Mouse (Mus musculus) hindbrain, embryonic 15.5 days (tissue): ENCODE results near the gene Ing1. TPM values are rescaled to one million over a fixed set of nuclear protein-coding genes. Genes with fewer than 3 reads are reported as not detected.
"Not testable (repeated sequence)": the region's sequence is repeated elsewhere in the genome, so short reads cannot be mapped to it uniquely, and the experiment has no call there.

Experiments
- ATAC-seq: fragments of 200-750 bp; cut with Nextera tagmentation; 2 replicates; pipeline ENCODE4 v1.8.0; 2017; ENCODE audit warnings: low read depth, moderate number of reproducible peaks, moderate TSS enrichment; ENCODE audit not compliant: low FRiP score
- H3K27ac ChIP-seq: fragments of 300-500 bp; sonication (generic); replicated peaks from 2 replicates; pipeline ENCODE4 v1.5.1; 2015; ENCODE audit warnings: mild to moderate bottlenecking, inconsistent platforms
- H3K27me3 ChIP-seq: fragments of 300-500 bp; sonication (generic); 2 replicates; pipeline ENCODE4 v1.6.1; 2015; ENCODE audit warnings: control low read depth, inconsistent platforms
- H3K36me3 ChIP-seq: fragments of 300-500 bp; sonication (generic); 2 replicates; pipeline ENCODE4 v1.6.1; 2015; ENCODE audit warnings: control low read depth, inconsistent platforms
- H3K4me1 ChIP-seq: fragments of 300-500 bp; sonication (generic); replicated peaks from 2 replicates; pipeline ENCODE4 v1.6.1; 2015; ENCODE audit warnings: control low read depth, inconsistent platforms
- H3K4me2 ChIP-seq: fragments of 300-500 bp; sonication (generic); 2 replicates; pipeline ENCODE4 v1.6.1; 2015; ENCODE audit warnings: moderate library complexity, mild to moderate bottlenecking, inconsistent platforms
- H3K4me3 ChIP-seq: fragments of 300-500 bp; sonication (generic); 2 replicates; pipeline ENCODE4 v1.5.1; 2015; ENCODE audit warnings: mild to moderate bottlenecking, inconsistent platforms
- H3K9ac ChIP-seq: fragments of 300-500 bp; sonication (generic); 2 replicates; pipeline ENCODE4 v1.6.1; 2015; ENCODE audit warnings: inconsistent platforms
- H3K9me3 ChIP-seq: fragments of 300-500 bp; sonication (generic); 2 replicates; pipeline ENCODE4 v1.6.1; 2016; ENCODE audit warnings: control low read depth, inconsistent platforms
- WGBS: fragments of 180-500 bp; shearing (Covaris S2); methylation state at CpG from one replicate; pipeline ENCODE4 v1.1.7; 2015; 5-methylcytosine and 5-hydroxymethylcytosine counted together
- polyA plus RNA-seq: library from polyadenylated mRNA; unstranded; fragments of >200 nt; fragmentation: Nextera tagmentation; extraction: Ambion mirVana; gene quantifications from 2 replicates; pipeline ENCODE4 v1.2.1, GENCODE M21; 2015

Ing1 gene
- polyA plus RNA-seq, 1 experiment from 2014 or later = 45.7 TPM

- 0 out of 2 replicates have a peak, but pooled peaks cover 6% of the 10 kb centered on the region for H3K36me3 ChIP-seq
These were observed 25.1 kb upstream of the Ing1 start for GRCm38 (mm10) chr8:11530155-11530770.

GRCm38 (mm10) chr8:11530849-11531248 lies 24.5 kb upstream of the Ing1 start:
- ATAC-seq = no peak
- Histone ChIP-seq H3K4me1 (no peaks in the 10 kb centered on the region), H3K27me3 (no peaks in the 10 kb centered on the region), H3K4me3 (no peak overlapping the region), H3K4me2 (no peak overlapping the region), H3K9me3 (no peaks in the 10 kb centered on the region), H3K27ac (no peak overlapping the region), H3K9ac (no peak overlapping the region), H3K36me3 (0 out of 2 replicates have a peak, but pooled peaks cover 6% of the 10 kb centered on the region)
- 60% methylated on average over 4 of the region's 4 CpGs for WGBS

More at GRCm38 (mm10) chr8:11530155-11530770, 25.1 kb upstream of the Ing1 start:
- Histone ChIP-seq H3K4me1 (no peaks in the 10 kb centered on the region), H3K4me2 (no peak overlapping the region), H3K9ac (no peak overlapping the region), H3K9me3 (no peaks in the 10 kb centered on the region), H3K4me3 (no peak overlapping the region), H3K27me3 (no peaks in the 10 kb centered on the region), H3K27ac (no peak overlapping the region)
- no peak for ATAC-seq
- 75% methylated on average over 18 of the region's 18 CpGs for WGBS

GRCm38 (mm10) chr8:11534494-11534893 lies 20.9 kb upstream of the Ing1 start:
- H3K4me2 ChIP-seq = no peak overlapping the region
- no peak overlapping the region for H3K9ac ChIP-seq
- no peak overlapping the region for H3K4me3 ChIP-seq
- 32% methylated on average over 9 of the region's 9 CpGs for WGBS
- H3K27ac ChIP-seq = no peak overlapping the region
- peaks cover 14% of the 10 kb centered on the region; the same call in 1 of the 2 replicates for H3K36me3 ChIP-seq
- ATAC-seq = no peak
- no peaks in the 10 kb centered on the region for H3K4me1 ChIP-seq
- H3K9me3 ChIP-seq = no peaks in the 10 kb centered on the region
- H3K27me3 ChIP-seq = no peaks in the 10 kb centered on the region

GRCm38 (mm10) chr8:11539049-11539448 lies 16.3 kb upstream of the Ing1 start:
- Histone ChIP-seq H3K27ac (no peak overlapping the region), H3K4me3 (no peak overlapping the region), H3K4me1 (no peaks in the 10 kb centered on the region), H3K36me3 (peaks cover 26% of the 10 kb centered on the region), H3K9me3 (no peaks in the 10 kb centered on the region), H3K27me3 (no peaks in the 10 kb centered on the region), H3K4me2 (no peak overlapping the region), H3K9ac (no peak overlapping the region)
- no peak for ATAC-seq
- 93% methylated on average over 4 of the region's 4 CpGs for WGBS

GRCm38 (mm10) chr8:11540182-11540581 lies 15.2 kb upstream of the Ing1 start:
- Histone ChIP-seq H3K4me1 (no peaks in the 10 kb centered on the region), H3K4me2 (no peak overlapping the region), H3K36me3 (peaks cover 23% of the 10 kb centered on the region), H3K27me3 (no peaks in the 10 kb centered on the region), H3K9ac (no peak overlapping the region), H3K27ac (no peak overlapping the region), H3K9me3 (no peaks in the 10 kb centered on the region), H3K4me3 (no peak overlapping the region)
- ATAC-seq = no peak
- 96% methylated on average over 8 of the region's 8 CpGs for WGBS

GRCm38 (mm10) chr8:11542031-11542430 lies 13.3 kb upstream of the Ing1 start:
- ATAC-seq = no peak

GRCm38 (mm10) chr8:11542866-11543265 lies 12.5 kb upstream of the Ing1 start:
- H3K36me3 ChIP-seq = peaks cover 15% of the 10 kb centered on the region
- no peak overlapping the region for H3K4me3 ChIP-seq
- ATAC-seq = no peak
- no peaks in the 10 kb centered on the region for H3K27me3 ChIP-seq
- no peak overlapping the region for H3K4me2 ChIP-seq
- H3K9ac ChIP-seq = no peak overlapping the region
- no peaks in the 10 kb centered on the region for H3K9me3 ChIP-seq
- WGBS = 87% methylated on average over 4 of the region's 4 CpGs
- H3K4me1 ChIP-seq = no peaks in the 10 kb centered on the region
- no peak overlapping the region for H3K27ac ChIP-seq

More at GRCm38 (mm10) chr8:11542031-11542430, 13.3 kb upstream of the Ing1 start:
- Histone ChIP-seq H3K9ac (no peak overlapping the region), H3K27me3 (no peaks in the 10 kb centered on the region), H3K4me3 (no peak overlapping the region), H3K4me2 (no peak overlapping the region), H3K36me3 (peaks cover 16% of the 10 kb centered on the region), H3K27ac (no peak overlapping the region), H3K4me1 (no peaks in the 10 kb centered on the region), H3K9me3 (no peaks in the 10 kb centered on the region)
- WGBS = 97% methylated on average over 12 of the region's 12 CpGs

GRCm38 (mm10) chr8:11544386-11544785 lies 11.0 kb upstream of the Ing1 start:
- Histone ChIP-seq H3K4me2 (no peak overlapping the region), H3K27ac (no peak overlapping the region), H3K27me3 (no peaks in the 10 kb centered on the region), H3K9me3 (no peaks in the 10 kb centered on the region), H3K4me1 (peaks cover 4% of the 10 kb centered on the region; the same call in 1 of the 2 replicates), H3K9ac (no peak overlapping the region), H3K36me3 (peaks cover 18% of the 10 kb centered on the region), H3K4me3 (no peak overlapping the region)
- 45% methylated on average over 3 of the region's 3 CpGs for whole genome bisulfite sequencing
- no peak for ATAC-seq

- Histone ChIP-seq H3K4me1 (peaks cover 18% of the 10 kb centered on the region), H3K9ac (no peak overlapping the region), H3K9me3 (no peaks in the 10 kb centered on the region), H3K27ac (no peak overlapping the region), H3K4me3 (no peak overlapping the region), H3K36me3 (peaks cover 3% of the 10 kb centered on the region; the same call in 1 of the 2 replicates), H3K4me2 (no peak overlapping the region), H3K27me3 (no peaks in the 10 kb centered on the region)
- ATAC-seq = no peak
- WGBS = 59% methylated on average over 6 of the region's 6 CpGs
These were observed 8.3 kb upstream of the Ing1 start for GRCm38 (mm10) chr8:11547063-11547462.

GRCm38 (mm10) chr8:11549706-11550105 lies 5.7 kb upstream of the Ing1 start:
- Histone ChIP-seq H3K4me1 (peaks cover 30% of the 10 kb centered on the region), H3K9me3 (no peaks in the 10 kb centered on the region), H3K4me2 (peak overlapping the region; percentile 72), H3K27ac (peak overlapping the region; percentile 90; the same call in 1 of the 2 replicates), H3K4me3 (peak overlapping the region; percentile 76), H3K36me3 (peaks cover 3% of the 10 kb centered on the region; the same call in 1 of the 2 replicates), H3K9ac (peak overlapping the region; percentile 91; the same call in 1 of the 2 replicates), H3K27me3 (no peaks in the 10 kb centered on the region)
- WGBS = 21% methylated on average over 7 of the region's 7 CpGs
- ATAC-seq = no peak

GRCm38 (mm10) chr8:11550281-11550948 lies 5.0 kb upstream of the Ing1 start, which contains the start of gene Cars2:
Cars2 (minus strand) TSS chr8:11550783.
- Histone ChIP-seq H3K9ac (peak within 1 kb of the TSS; percentile 91), H3K4me2 (peak within 1 kb of the TSS; percentile 72), H3K36me3 (peaks cover 3% of the 10 kb centered on the region; the same call in 1 of the 2 replicates), H3K4me3 (peak within 1 kb of the TSS; percentile 76), H3K27me3 (no peaks in the 10 kb centered on the region), H3K4me1 (peaks cover 31% of the 10 kb centered on the region), H3K9me3 (no peaks in the 10 kb centered on the region), H3K27ac (peak within 1 kb of the TSS; percentile 90)
- ATAC-seq = peak; percentile 75
- WGBS = under 1% methylated on average over 53 of the region's 53 CpGs

- H3K9ac ChIP-seq, ATAC-seq, H3K36me3 ChIP-seq, H3K27ac ChIP-seq, H3K9me3 ChIP-seq, H3K4me3 ChIP-seq, H3K4me2 ChIP-seq, H3K27me3 ChIP-seq: not testable (repeated sequence)
- WGBS = 88% methylated on average over 4 of the region's 4 CpGs
- H3K4me1 ChIP-seq = peaks cover 31% of the 10 kb centered on the region
These were observed 3.9 kb upstream of the Ing1 start for GRCm38 (mm10) chr8:11551497-11551896.
